Mouse (Mus musculus) cortical plate, adult 2 months (tissue): Measurements from ENCODE around the gene Fkbp6.

Source experiments
- CTCF ChIP-seq: fragments of 200-500 bp; IDR thresholded peaks from 2 replicates; pipeline ENCODE4 v1.5.1; 2011; ENCODE audit warnings: mild to moderate bottlenecking, control low read depth, low read length; ENCODE audit not compliant: insufficient read depth; ENCODE audit errors: extremely low read depth
- POLR2A ChIP-seq: fragments of 200-500 bp; IDR thresholded peaks from 2 replicates; pipeline ENCODE4 v1.6.1; 2011; ENCODE audit warnings: mild to moderate bottlenecking, low read length, control low read depth; ENCODE audit not compliant: insufficient read depth; ENCODE audit errors: extremely low read depth

GRCm38 (mm10) chr5:135257559-135257958, 92.3 kb downstream of the Fkbp6 start:
- no peak for TF ChIP-seq CTCF
- TF ChIP-seq POLR2A, result no peak
